In the genomic region with DNA sequence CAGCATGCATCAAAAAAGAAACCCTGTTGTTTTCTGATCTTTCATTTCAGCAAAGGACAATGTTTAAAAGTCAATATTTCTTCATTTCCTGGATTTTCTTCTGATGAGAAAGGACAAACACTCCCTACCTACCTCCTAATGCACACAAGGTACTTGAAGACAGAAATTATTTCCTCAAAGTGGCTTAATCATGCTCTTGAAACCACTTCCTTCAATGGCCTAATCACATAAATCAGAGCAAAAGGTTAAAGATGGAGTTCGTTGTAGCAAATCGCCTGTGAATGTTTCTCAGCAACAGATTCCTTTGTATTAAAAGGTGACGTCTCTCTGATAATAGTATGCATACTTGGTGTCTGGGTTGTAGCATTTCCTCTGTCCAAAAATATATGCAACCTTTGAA, we compare ENCODE assay signal across 22 mouse cellular contexts.
A peak's percentile ranks its signal among the peaks of the same experiment; 100 is the strongest.
DNase-seq lines count a peak whose midpoint lies in the region; ATAC-seq and TF ChIP-seq lines count a peak whose summit lies in the region.
"Had no signal": no experiment of that assay in that cellular context is flagged by ENCODE, and none has a peak within 500 bp of the region (broad histone marks: within the 10 kb centered on the region; RNA-seq: fewer than 3 reads in every experiment).

No protein-coding gene starts in this region.

- no peak for TF ChIP-seq POLR2A in lung, adult 2 months (IDR thresholded peaks at IDR 0.05; ENCODE audit: borderline replicate concordance, extremely low read depth, low read depth, low read length)

- no peaks in the 10 kb centered on the region for H3K4me1 ChIP-seq in lung, adult 2 months (ENCODE audit: control insufficient read depth, insufficient read depth, low read length)
- no peaks in the 10 kb centered on the region for H3K4me1 ChIP-seq in midbrain, embryonic 11.5 days (ENCODE audit: control insufficient read depth, insufficient read depth, low read length)
- no peaks in the 10 kb centered on the region for H3K4me1 ChIP-seq in midbrain, embryonic 13.5 days (replicated peaks)
- H3K4me1 ChIP-seq: embryonic facial prominence, embryonic 13.5 days; embryonic facial prominence, embryonic 15.5 days; forebrain, embryonic 10.5 days; forebrain, embryonic 12.5 days had no signal

- no peak overlapping the region for H3K9ac ChIP-seq in midbrain, embryonic 11.5 days (ENCODE audit: low read length)
- H3K9ac ChIP-seq in midbrain, embryonic 13.5 days (replicated peaks): no peak overlapping the region
- H3K9ac ChIP-seq: embryonic facial prominence, embryonic 13.5 days; embryonic facial prominence, embryonic 15.5 days; forebrain, embryonic 12.5 days had no signal

- H3K36me3 ChIP-seq in midbrain, embryonic 11.5 days (ENCODE audit: control insufficient read depth, insufficient read depth, low read length): no peaks in the 10 kb centered on the region
- H3K36me3 ChIP-seq in midbrain, embryonic 13.5 days: no peaks in the 10 kb centered on the region
- H3K36me3 ChIP-seq: embryonic facial prominence, embryonic 13.5 days; embryonic facial prominence, embryonic 15.5 days; forebrain, embryonic 10.5 days; forebrain, embryonic 12.5 days had no signal

- H3K9me3 ChIP-seq in midbrain, embryonic 11.5 days (ENCODE audit: control insufficient read depth, low read length): peaks cover 3% of the 10 kb centered on the region; the same call in 1 of the 2 replicates
- H3K9me3 ChIP-seq in midbrain, embryonic 13.5 days: peaks cover 5% of the 10 kb centered on the region
- H3K9me3 ChIP-seq: embryonic facial prominence, embryonic 15.5 days; forebrain, embryonic 12.5 days had no signal

- H3K27me3 ChIP-seq in midbrain, embryonic 11.5 days (ENCODE audit: control insufficient read depth, insufficient read depth, low read length): no peaks in the 10 kb centered on the region
- no peaks in the 10 kb centered on the region for H3K27me3 ChIP-seq in midbrain, embryonic 13.5 days
- H3K27me3 ChIP-seq: embryonic facial prominence, embryonic 13.5 days; embryonic facial prominence, embryonic 15.5 days; forebrain, embryonic 12.5 days had no signal

- 49% methylated on average over 3 of the region's 3 CpGs for WGBS in lung, adult 2 months
- 85% methylated on average over 3 of the region's 3 CpGs for WGBS in midbrain, embryonic 11.5 days
- 80% methylated on average over 3 of the region's 3 CpGs for WGBS in midbrain, embryonic 13.5 days

- no peak for TF ChIP-seq CTCF in lung, adult 2 months (IDR thresholded peaks at IDR 0.05; ENCODE audit: insufficient read depth, low read length)

- H3K4me3 ChIP-seq in lung, adult 2 months (replicated peaks; ENCODE audit: extremely low read depth, low read depth, low read length): no peak overlapping the region
- H3K4me3 ChIP-seq in midbrain, embryonic 11.5 days (ENCODE audit: low read depth, low read length): no peak overlapping the region
- H3K4me3 ChIP-seq in midbrain, embryonic 13.5 days (replicated peaks): no peak overlapping the region
- H3K4me3 ChIP-seq: embryonic facial prominence, embryonic 13.5 days; embryonic facial prominence, embryonic 15.5 days; erythroblast, embryonic 14.5 days; forebrain, embryonic 10.5 days; forebrain, embryonic 12.5 days had no signal

- H3K4me2 ChIP-seq in midbrain, embryonic 11.5 days: no peak overlapping the region
- H3K4me2 ChIP-seq in midbrain, embryonic 13.5 days (replicated peaks): no peak overlapping the region
- H3K4me2 ChIP-seq: embryonic facial prominence, embryonic 13.5 days; embryonic facial prominence, embryonic 15.5 days; forebrain, embryonic 12.5 days had no signal

- ATAC-seq in midbrain, embryonic 11.5 days (ENCODE audit: low FRiP score): no peak
- ATAC-seq in midbrain, embryonic 13.5 days: no peak
- ATAC-seq: forebrain, embryonic 14.5 days; forebrain, embryonic 16.5 days had no signal

- DNase-seq in lung, postnatal 25 days (ENCODE audit: low spot score): peak; percentile 2
- DNase-seq in lung, adult 2 months: no peak
- peak; percentile 73 for DNase-seq in midbrain, embryonic 11.5 days (ENCODE audit: low spot score, missing footprints)
- no peak for DNase-seq in yolk sac, embryonic 10.5 days (ENCODE audit: low spot score)
- DNase-seq: adrenal gland, adult 2 months; adrenal gland, postnatal 10 days; adrenal gland, postnatal 25 days; cerebellum, adult 11 months; cerebellum, adult 18-20 months; cerebellum, adult 8-10 months; cerebellum, adult 9-11 months; cerebellum, postnatal 14 days; cerebellum, postnatal 36 days; embryo, embryonic 11 days had no signal

- H3K27ac ChIP-seq in midbrain, embryonic 11.5 days (ENCODE audit: low read depth, low read length): no peak overlapping the region
- no peak overlapping the region for H3K27ac ChIP-seq in midbrain, embryonic 13.5 days
- H3K27ac ChIP-seq: embryonic facial prominence, embryonic 13.5 days; embryonic facial prominence, embryonic 15.5 days; forebrain, embryonic 10.5 days; forebrain, embryonic 12.5 days had no signal

Comparison
In these comparisons a context has a peak if more than half of its experiments do, and no peak if none do; other contexts are left out.
1. DNase-seq: peak in lung, postnatal 25 days (single experiment) and midbrain, embryonic 11.5 days (single experiment); none in lung, adult 2 months (single experiment) and yolk sac, embryonic 10.5 days (single experiment).